Comparison of ENCODE assay signal across 15 mouse cellular contexts in the genomic region with DNA sequence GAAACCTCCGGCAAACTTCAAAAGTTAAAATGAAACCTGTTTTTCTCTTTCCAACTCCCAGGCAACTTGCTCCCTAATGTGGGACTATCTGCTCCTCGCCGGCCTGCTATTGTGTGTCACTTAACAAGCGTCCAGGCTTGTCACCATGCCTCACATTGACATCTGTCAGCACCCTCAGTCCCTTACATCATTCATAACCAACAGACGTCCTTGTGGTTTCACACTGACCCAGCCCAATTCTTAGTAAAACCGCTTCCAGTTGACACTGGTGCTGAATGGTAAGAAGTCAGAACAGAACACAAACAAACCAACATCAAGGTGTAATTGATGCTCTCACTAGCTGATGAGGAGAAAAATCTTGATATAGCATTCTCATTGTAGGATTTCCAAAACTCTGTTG.
DNase-seq lines count a peak whose midpoint lies in the region; ATAC-seq and TF ChIP-seq lines count a peak whose summit lies in the region.
"Had no signal": no experiment of that assay in that cellular context is flagged by ENCODE, and none has a peak within 500 bp of the region (broad histone marks: within the 10 kb centered on the region; RNA-seq: fewer than 3 reads in every experiment).

No protein-coding gene starts in this region.

- H3K4me2 ChIP-seq in heart, embryonic 12.5 days, result no peak overlapping the region
- H3K4me2 ChIP-seq in hindbrain, postnatal 0 days (ENCODE audit: low read depth, low read length), result no peak overlapping the region
- H3K4me2 ChIP-seq: embryonic facial prominence, embryonic 15.5 days; forebrain, embryonic 12.5 days; heart, embryonic 13.5 days; hindbrain, embryonic 12.5 days; limb, embryonic 15.5 days had no signal

- no peak for TF ChIP-seq CTCF in hindbrain, postnatal 0 days (IDR thresholded peaks at IDR 0.05; ENCODE audit: low read depth)

- H3K9ac ChIP-seq in heart, embryonic 12.5 days, result no peak overlapping the region
- no peak overlapping the region for H3K9ac ChIP-seq in hindbrain, postnatal 0 days (replicated peaks; ENCODE audit: low read length)
- H3K9ac ChIP-seq: embryonic facial prominence, embryonic 15.5 days; forebrain, embryonic 12.5 days; heart, embryonic 13.5 days; hindbrain, embryonic 12.5 days; limb, embryonic 15.5 days had no signal

- no peaks in the 10 kb centered on the region for H3K9me3 ChIP-seq in heart, embryonic 12.5 days (replicated peaks)
- no peaks in the 10 kb centered on the region for H3K9me3 ChIP-seq in hindbrain, postnatal 0 days (ENCODE audit: low read length)
- H3K9me3 ChIP-seq: embryonic facial prominence, embryonic 15.5 days; heart, embryonic 13.5 days; hindbrain, embryonic 12.5 days; limb, embryonic 15.5 days had no signal

- H3K79me2 ChIP-seq in macrophage (ENCODE audit: inconsistent target), result no peaks in the 10 kb centered on the region

- peaks cover 6% of the 10 kb centered on the region; the same call in 1 of the 2 replicates for H3K4me1 ChIP-seq in heart, embryonic 12.5 days (replicated peaks)
- no peaks in the 10 kb centered on the region for H3K4me1 ChIP-seq in hindbrain, postnatal 0 days (ENCODE audit: insufficient read depth, low read length)
- H3K4me1 ChIP-seq: embryonic facial prominence, embryonic 15.5 days; heart, embryonic 13.5 days; limb, embryonic 15.5 days had no signal

- WGBS in heart, embryonic 12.5 days, result 57% methylated on average over 6 of the region's 6 CpGs
- 19% methylated on average over 6 of the region's 6 CpGs for WGBS in macrophage (ENCODE audit: missing documents)
- 65% methylated on average over 6 of the region's 6 CpGs for WGBS in hindbrain, postnatal 0 days

- H3K27ac ChIP-seq in heart, embryonic 12.5 days (ENCODE audit: poor library complexity, severe bottlenecking), result no peak overlapping the region
- peak overlapping the region; percentile 32; the same call in 1 of the 2 replicates for H3K27ac ChIP-seq in macrophage
- no peak overlapping the region for H3K27ac ChIP-seq in hindbrain, postnatal 0 days
- H3K27ac ChIP-seq: embryonic facial prominence, embryonic 15.5 days; forebrain, embryonic 12.5 days; heart, embryonic 13.5 days; hindbrain, embryonic 12.5 days; limb, embryonic 15.5 days had no signal

- H3K27me3 ChIP-seq in heart, embryonic 12.5 days (replicated peaks), result no peaks in the 10 kb centered on the region
- H3K27me3 ChIP-seq in splenic B cell, adult 2 months (ENCODE audit: control insufficient read depth, insufficient read depth, low read length, poor library complexity, severe bottlenecking), result no peaks in the 10 kb centered on the region
- H3K27me3 ChIP-seq in hindbrain, postnatal 0 days (ENCODE audit: insufficient read depth, low read length), result no peaks in the 10 kb centered on the region
- H3K27me3 ChIP-seq: embryonic facial prominence, embryonic 15.5 days; heart, embryonic 13.5 days; hindbrain, embryonic 12.5 days; limb, embryonic 15.5 days had no signal

- DNase-seq in heart, adult 18-20 months, result peak; percentile 23 to 54
- peak; percentile 36 for DNase-seq in thymus, postnatal 0 days (ENCODE audit: low spot score)
- DNase-seq in thymus, postnatal 10 days (ENCODE audit: low spot score in 2 of 2), result no peak
- peak; percentile 37 for DNase-seq in splenic B cell, adult 2 months (ENCODE audit: low read depth, low spot score)
- no peak for DNase-seq in left cerebral cortex, adult 8-10 months (ENCODE audit: low spot score in 2 of 2)
- DNase-seq in hindbrain, postnatal 0 days (ENCODE audit: low spot score), result no peak
- DNase-seq: cerebellum, adult 11 months; kidney, adult 18-20 months had no signal

- no peaks in the 10 kb centered on the region for H3K36me3 ChIP-seq in heart, embryonic 12.5 days
- H3K36me3 ChIP-seq in macrophage (ENCODE audit: inconsistent target), result no peaks in the 10 kb centered on the region
- H3K36me3 ChIP-seq in splenic B cell, adult 2 months (ENCODE audit: control insufficient read depth, insufficient read depth, low read length, poor library complexity, severe bottlenecking), result no peaks in the 10 kb centered on the region
- no peaks in the 10 kb centered on the region for H3K36me3 ChIP-seq in hindbrain, postnatal 0 days (ENCODE audit: insufficient read depth, low read length)
- H3K36me3 ChIP-seq: embryonic facial prominence, embryonic 15.5 days; forebrain, embryonic 12.5 days; heart, embryonic 13.5 days; hindbrain, embryonic 12.5 days; limb, embryonic 15.5 days had no signal

- no peak overlapping the region for H3K4me3 ChIP-seq in heart, embryonic 12.5 days
- H3K4me3 ChIP-seq in macrophage (ENCODE audit: inconsistent target), result no peak overlapping the region
- H3K4me3 ChIP-seq in hindbrain, postnatal 0 days (ENCODE audit: low read length), result no peak overlapping the region
- H3K4me3 ChIP-seq: embryonic facial prominence, embryonic 15.5 days; forebrain, embryonic 12.5 days; heart, embryonic 13.5 days; hindbrain, embryonic 12.5 days; limb, embryonic 15.5 days had no signal

- ATAC-seq in heart, embryonic 12.5 days (ENCODE audit: insufficient number of reproducible peaks, low FRiP score), result no peak
- ATAC-seq in hindbrain, postnatal 0 days, result no peak

Comparison
In these comparisons a context has a peak if more than half of its experiments do, and no peak if none do; other contexts are left out.
1. DNase-seq: peak in heart, adult 18-20 months (2 of 2), thymus, postnatal 0 days (single experiment) and splenic B cell, adult 2 months (single experiment); none in thymus, postnatal 10 days (0 of 2), left cerebral cortex, adult 8-10 months (0 of 2) and hindbrain, postnatal 0 days (single experiment).